Mouse (Mus musculus): ENCODE data around the gene Serpind1.
A peak's percentile ranks its signal among the peaks of the same experiment; 100 is the strongest.

GRCm38 (mm10) chr16:17329848-17330570 lies 1.2 kb upstream of the Serpind1 start:
- TF ChIP-seq CTCF (IDR thresholded peaks at IDR 0.05) (no peak), EP300 (IDR thresholded peaks at IDR 0.05) (peak; percentile 18; the same call in 1 of the 2 replicates)

Data from lung, postnatal 0 days (tissue).